Mouse (Mus musculus) CH12F3 (cell line): ENCODE measurements around the gene Srp68.

ENCODE experiments used
- in situ Hi-C: fragments of 300-500 bp; cut with MboI; formaldehyde crosslinking; loops from 2 replicates; pipeline ENCODE4 v1.14.3; 2020; ENCODE audit warnings: low sequenced_read_pairs

The Srp68 gene

DNA sequence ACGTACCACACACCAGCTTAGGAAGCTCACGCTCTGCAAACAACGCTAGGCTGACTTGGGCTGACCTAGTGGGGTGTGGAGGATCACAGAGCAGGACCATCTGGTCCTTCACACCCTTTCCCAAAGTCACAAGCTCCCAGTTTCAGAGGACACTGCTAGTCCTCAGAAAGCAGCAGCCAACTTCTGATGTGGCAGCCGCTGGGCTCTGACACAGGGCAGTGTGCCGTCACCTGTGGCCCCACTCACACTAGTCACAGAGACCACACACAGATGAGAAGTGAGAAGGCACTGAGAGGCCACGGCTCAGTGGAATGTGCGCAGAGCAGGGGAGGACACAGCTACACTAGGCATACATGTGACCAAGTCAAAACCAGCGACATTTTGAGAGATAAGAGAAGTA is 23.1 kb downstream of the Srp68 start:
- in situ Hi-C loops, result no loop called here

- in situ Hi-C loops, result no loop called here
These were observed 26.4 kb downstream of the Srp68 start for GRCm38 (mm10) chr11:116247502-116248222.

GRCm38 (mm10) chr11:116245616-116246015 is 28.4 kb downstream of the Srp68 start:
- in situ Hi-C loops, result no loop called here

- in situ Hi-C loops, result no loop called here
These were observed 29.4 kb downstream of the Srp68 start for GRCm38 (mm10) chr11:116244580-116244979.

DNA sequence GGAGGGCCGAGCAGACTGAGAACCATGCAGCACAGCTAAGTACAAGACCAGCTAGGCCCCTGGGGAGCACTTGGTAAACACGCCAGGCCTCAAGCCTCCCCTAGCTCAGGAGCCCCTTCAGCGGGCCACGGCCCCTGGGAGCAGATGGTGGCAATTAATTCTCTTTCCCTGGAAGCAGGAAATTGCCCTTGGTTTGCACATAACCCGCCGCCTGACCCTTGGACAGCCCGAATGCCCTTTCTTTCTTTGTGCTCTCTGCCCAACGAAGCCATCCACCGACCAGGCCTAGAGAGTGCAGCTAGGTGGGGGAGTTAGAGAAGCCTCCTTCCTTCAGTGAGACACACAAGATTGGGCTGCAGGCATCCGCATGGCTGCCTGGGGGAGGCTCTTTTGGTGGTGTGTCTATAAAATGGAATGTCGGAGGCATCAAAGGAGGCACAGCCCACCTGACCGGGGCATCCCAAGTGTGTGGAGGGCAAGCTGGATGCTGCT is 32.2 kb downstream of the Srp68 start:
- in situ Hi-C loops, result no loop called here

- in situ Hi-C loops, result no loop called here
These were observed 34.2 kb downstream of the Srp68 start for GRCm38 (mm10) chr11:116239797-116240196.

- in situ Hi-C loops, result no loop called here
These were observed 36.1 kb downstream of the Srp68 start, which contains the start of gene Evpl for GRCm38 (mm10) chr11:116237742-116238395. Gene Evpl (minus strand): TSS chr11:116238077.

GRCm38 (mm10) chr11:116234901-116235300 is 39.1 kb downstream of the Srp68 start:
- in situ Hi-C loops, result no loop called here

DNA sequence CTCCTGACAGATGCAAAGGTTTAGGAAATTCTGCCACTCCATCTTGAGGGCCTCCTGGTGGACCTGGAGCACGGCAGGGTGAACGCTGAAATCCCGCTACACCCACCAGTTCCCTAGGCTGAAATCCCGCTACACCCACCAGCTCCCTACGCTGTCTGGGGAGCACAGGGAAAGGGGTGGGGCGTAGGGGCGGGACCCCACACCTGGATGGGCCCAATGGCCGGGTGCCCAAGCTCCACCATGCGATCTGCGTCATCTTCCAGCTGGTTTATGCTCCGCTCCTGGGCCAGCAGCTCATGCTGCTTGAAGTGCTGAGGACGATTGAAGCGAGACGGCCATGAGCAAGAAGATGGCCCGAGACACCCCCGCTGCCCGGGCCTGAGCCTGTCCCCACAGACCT is 41.6 kb downstream of the Srp68 start:
- in situ Hi-C loops, result no loop called here

GRCm38 (mm10) chr11:116228699-116229098 is 45.3 kb downstream of the Srp68 start:
- in situ Hi-C loops, result loop anchor here (10.0 kb wide), 1 partner anchor 226 kb away; no protein-coding TSS in a partner anchor

DNA sequence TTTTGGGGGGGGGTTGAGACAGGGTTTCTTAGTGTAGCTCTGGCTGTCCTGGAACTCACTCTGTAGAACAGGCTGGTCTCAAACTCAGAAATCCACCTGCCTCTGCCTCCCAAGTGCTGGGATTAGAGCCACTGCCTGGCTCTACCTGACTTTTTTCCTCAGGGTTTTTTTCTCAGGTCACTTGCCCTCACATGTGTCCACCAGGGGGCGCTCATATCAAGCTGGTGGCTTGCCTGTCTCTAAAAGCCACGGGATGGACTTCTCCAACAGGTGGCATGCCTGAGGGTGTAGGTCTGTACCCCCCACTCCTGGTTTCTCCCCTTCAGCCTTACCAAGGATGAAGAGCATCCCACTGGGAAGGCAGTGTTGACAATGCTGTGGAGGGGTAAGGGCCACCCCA is 47.6 kb downstream of the Srp68 start:
- in situ Hi-C loops, result loop anchor here (10.0 kb wide), 1 partner anchor 228 kb away; no protein-coding TSS in a partner anchor

GRCm38 (mm10) chr11:116222740-116223059 is 51.3 kb downstream of the Srp68 start:
- in situ Hi-C loops, result loop anchor here (10.0 kb wide), 1 partner anchor 232 kb away; no protein-coding TSS in a partner anchor

DNA sequence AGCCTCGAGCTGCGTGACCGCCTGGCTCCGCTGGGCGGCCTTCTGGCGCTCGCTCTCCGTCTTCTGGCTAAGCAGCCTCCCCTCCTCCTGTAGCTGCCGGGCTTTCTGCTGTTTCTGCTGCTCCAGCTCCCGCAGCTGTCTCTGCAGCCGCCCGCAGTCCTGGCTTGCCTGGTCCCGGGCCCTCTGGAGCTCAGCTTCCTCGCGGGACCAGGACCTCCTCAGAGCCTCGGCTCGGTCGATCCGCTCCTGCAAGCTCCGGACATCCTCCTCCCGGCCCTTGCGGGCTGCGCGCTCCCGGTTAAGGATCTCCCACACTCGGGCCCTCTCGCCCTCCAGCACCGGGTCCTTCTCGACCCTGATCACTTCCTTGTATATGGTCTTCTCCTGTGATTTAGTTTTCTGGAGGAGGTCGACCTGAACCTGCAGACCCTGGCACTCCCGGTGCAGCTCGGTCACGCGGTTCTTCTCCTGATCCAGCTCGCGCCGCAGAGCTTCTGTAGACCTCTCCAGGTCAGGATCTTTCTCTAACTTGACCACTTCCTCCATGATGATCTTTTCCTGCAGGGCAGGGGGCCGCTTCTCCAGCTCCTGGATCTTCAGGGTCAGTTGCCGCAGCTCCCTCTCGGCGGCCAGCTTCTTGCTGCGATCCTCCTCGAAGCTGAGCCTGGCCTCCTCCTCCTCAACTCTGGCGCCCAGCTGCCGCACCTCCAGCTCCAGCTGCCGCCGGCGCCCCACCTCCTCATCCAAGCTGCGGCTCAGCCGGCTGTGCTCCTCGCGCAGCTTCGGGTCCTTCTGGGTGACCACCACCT is 51.9 kb downstream of the Srp68 start:
- in situ Hi-C loops, result loop anchor here (10.0 kb wide), 1 partner anchor 233 kb away; no protein-coding TSS in a partner anchor

GRCm38 (mm10) chr11:116219885-116220284 is 54.1 kb downstream of the Srp68 start:
- in situ Hi-C loops, result loop anchor here (10.0 kb wide), 1 partner anchor 235 kb away; no protein-coding TSS in a partner anchor

DNA sequence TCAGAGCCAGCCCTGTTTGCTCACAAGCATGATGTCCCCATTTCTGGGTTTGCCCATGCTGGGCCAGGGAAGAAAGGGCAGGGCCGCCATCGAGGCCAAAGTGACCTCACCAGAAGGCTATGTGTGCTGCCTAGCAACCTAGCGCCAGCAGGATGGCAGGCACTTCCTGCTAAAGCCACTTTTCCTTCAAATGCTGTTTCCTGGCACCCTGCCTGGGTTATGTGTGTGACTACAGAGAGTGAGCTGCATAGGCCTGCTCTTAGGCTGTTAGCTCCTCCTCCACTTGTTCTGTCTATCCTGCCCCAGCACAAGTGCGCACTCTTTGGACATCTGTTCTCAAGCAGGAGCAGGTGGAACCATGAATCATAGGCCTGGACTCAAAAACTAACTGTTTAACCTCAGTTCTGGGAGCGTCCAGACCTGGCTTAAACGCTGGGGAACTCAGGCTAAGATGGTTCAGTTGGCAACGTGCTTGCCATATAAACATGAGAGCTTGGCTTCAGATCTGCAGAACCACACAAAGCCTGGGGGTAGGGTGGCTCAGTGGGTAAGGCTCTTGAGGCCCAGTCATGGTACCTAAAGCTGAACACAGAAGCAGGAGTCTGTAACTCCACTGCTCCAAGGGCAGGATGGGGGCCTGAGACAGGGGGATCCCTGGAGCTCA is 55.1 kb downstream of the Srp68 start:
- in situ Hi-C loops, result no loop called here

DNA sequence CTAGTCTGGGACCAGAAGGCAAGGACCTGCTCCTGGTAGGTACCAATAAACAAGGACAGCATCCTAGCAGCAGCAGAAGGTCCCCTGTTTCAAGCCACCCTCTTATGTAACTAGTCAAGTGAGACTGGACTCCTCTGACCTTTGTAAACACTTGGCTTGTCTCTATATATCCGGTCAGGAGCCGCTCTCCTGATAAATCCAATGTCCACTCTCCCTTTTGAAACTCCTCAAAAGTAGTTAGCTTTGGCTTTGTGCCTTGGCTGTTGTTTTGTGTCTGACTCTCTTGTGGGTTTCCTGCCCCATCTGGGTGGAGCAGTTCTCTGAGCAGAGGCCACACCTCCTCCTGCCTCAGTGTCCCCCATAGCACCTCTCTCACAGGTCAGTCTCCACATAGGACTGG is 55.8 kb downstream of the Srp68 start:
- in situ Hi-C loops, result no loop called here

DNA sequence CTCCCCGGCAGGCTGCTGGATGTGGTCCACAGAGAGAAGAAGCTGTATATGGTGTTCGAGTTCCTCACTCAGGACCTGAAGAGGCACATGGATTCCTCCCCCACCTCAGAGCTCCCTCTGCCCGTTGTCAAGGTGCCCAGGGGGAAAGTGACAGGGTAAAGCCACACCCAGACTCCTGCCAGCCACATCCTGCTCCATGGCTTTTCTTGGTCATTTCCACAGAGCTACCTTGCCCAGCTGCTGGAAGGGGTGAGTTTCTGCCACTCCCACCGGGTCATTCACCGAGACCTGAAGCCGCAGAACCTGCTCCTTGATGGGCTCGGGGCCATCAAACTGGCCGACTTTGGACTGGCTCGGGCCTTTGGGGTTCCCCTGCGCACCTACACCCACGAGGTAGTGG is 57.5 kb downstream of the Srp68 start:
- in situ Hi-C loops, result no loop called here

GRCm38 (mm10) chr11:116215991-116216390 is 58.0 kb downstream of the Srp68 start:
- in situ Hi-C loops, result no loop called here

- in situ Hi-C loops, result no loop called here
These were observed 58.8 kb downstream of the Srp68 start for GRCm38 (mm10) chr11:116215181-116215580.

- in situ Hi-C loops, result no loop called here
These were observed 60.0 kb downstream of the Srp68 start for GRCm38 (mm10) chr11:116213877-116214510.
